Mouse (Mus musculus): ENCODE results near the gene Med27.

Med27 gene

GRCm38 (mm10) chr2:29571921-29572700 lies 225.5 kb downstream of the Med27 start:
- DNase-seq (ENCODE audit: low spot score), result no peak

GRCm38 (mm10) chr2:29572811-29573427 lies 226.3 kb downstream of the Med27 start:
- no peak for DNase-seq (ENCODE audit: low spot score)

DNA sequence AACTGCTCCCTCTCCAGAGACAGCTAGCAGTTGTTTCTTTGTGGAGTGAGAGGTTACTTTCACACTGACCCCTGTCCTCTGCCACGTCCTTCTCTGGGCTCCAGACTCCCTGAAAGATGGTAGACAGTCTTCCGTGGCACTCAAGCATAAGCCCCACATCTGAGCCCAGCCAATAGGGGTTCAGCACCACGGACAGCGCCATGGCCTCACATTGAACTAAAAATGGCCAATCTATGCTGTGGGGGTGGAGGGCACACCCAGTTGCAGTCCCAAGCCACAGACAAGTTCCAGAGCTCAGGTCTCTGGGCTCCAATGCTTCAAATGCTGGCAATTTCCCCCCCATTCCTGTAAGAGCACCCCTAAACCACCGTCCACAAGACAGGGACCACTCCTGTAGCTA lies 227.0 kb downstream of the Med27 start:
- DNase-seq (ENCODE audit: low spot score), result no peak

DNA sequence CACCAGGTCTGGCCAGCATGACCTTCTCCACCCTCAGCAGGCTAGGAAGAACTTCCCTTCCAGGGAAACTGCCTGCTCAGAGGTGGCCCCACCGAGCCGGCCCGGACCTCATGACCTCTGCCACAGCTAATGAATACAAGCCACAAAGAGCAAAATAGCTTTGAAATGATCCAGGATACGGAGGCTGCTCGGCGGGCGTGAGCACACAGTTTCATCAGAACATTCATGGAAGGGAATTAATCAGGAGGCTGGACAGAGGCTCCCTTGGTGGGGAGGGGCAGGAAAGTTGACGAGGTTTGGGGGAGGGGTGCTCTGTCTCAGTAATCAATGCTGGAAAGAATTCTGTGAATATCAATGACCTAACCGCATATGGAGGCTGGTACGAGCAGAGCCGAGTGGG lies 227.6 kb downstream of the Med27 start:
- no peak for DNase-seq (ENCODE audit: low spot score)
